Mouse (Mus musculus) midbrain, postnatal 0 days (tissue): ENCODE measurements around the gene Sox14. TPM values are rescaled to one million over a fixed set of nuclear protein-coding genes. Genes with fewer than 3 reads are reported as not detected.

Experiments
- ATAC-seq: fragments of 200-750 bp; cut with Nextera tagmentation; 2 replicates; pipeline ENCODE4 v1.8.0; 2017; ENCODE audit warnings: moderate number of reproducible peaks, mild to moderate bottlenecking, moderate TSS enrichment, moderate library complexity; ENCODE audit not compliant: low FRiP score
- DNase-seq: peaks from one replicate; pipeline ENCODE4 v3.0.0-alpha.2; 2015; ENCODE audit warnings: low spot score
- H3K27ac ChIP-seq: fragments of 300-500 bp; sonication (generic); 2 replicates; pipeline ENCODE4 v1.5.1; 2014; ENCODE audit warnings: low read depth, mild to moderate bottlenecking, low read length, mixed read lengths
- H3K27me3 ChIP-seq: fragments of 300-500 bp; sonication (generic); 2 replicates; pipeline ENCODE4 v1.6.1; 2014; ENCODE audit warnings: low read length, control low read depth, mixed read lengths; ENCODE audit not compliant: insufficient read depth
- H3K36me3 ChIP-seq: fragments of 300-500 bp; sonication (generic); 2 replicates; pipeline ENCODE4 v1.6.1; 2014; ENCODE audit warnings: low read length, control low read depth, mixed read lengths; ENCODE audit not compliant: insufficient read depth
- H3K4me1 ChIP-seq: fragments of 300-500 bp; sonication (generic); 2 replicates; pipeline ENCODE4 v1.6.1; 2014; ENCODE audit warnings: mild to moderate bottlenecking, control low read depth, antibody characterized with exemption, low read length, mixed read lengths; ENCODE audit not compliant: insufficient read depth
- H3K4me2 ChIP-seq: fragments of 300-500 bp; sonication (generic); 2 replicates; pipeline ENCODE4 v1.6.1; 2014; ENCODE audit warnings: low read depth, mild to moderate bottlenecking, low read length, mixed read lengths; ENCODE audit not compliant: poor library complexity, severe bottlenecking
- H3K4me3 ChIP-seq: fragments of 300-500 bp; sonication (generic); 2 replicates; pipeline ENCODE4 v1.5.1; 2014; ENCODE audit warnings: low read depth, mild to moderate bottlenecking, low read length, moderate library complexity
- H3K9ac ChIP-seq: fragments of 300-500 bp; sonication (generic); replicated peaks from 2 replicates; pipeline ENCODE4 v1.6.1; 2014; ENCODE audit warnings: mild to moderate bottlenecking, low read length, moderate library complexity, mixed read lengths; ENCODE audit not compliant: poor library complexity, severe bottlenecking
- H3K9me3 ChIP-seq: fragments of 300-500 bp; sonication (generic); 2 replicates; pipeline ENCODE4 v1.6.1; 2016; ENCODE audit warnings: low read length, control low read depth
- CTCF ChIP-seq: IDR thresholded peaks from 2 replicates; pipeline ENCODE4 v1.5.1; 2016; ENCODE audit warnings: antibody characterized with exemption, mild to moderate bottlenecking
- WGBS: fragments of 180-500 bp; shearing (Covaris S2); extraction: QIAGEN DNeasy Blood & Tissue Kit; methylation state at CpG from one replicate; pipeline ENCODE4 v1.1.7; 2014; 5-methylcytosine and 5-hydroxymethylcytosine counted together
- polyA plus RNA-seq: library from polyadenylated mRNA; unstranded; fragments of >200 nt; fragmentation: Nextera tagmentation; extraction: Ambion mirVana; gene quantifications from 2 replicates; pipeline ENCODE4 v1.2.1, GENCODE M21; 2015
- total RNA-seq: library from RNA; depleted of rRNA; stranded (reverse); fragments of >200 nt; gene quantifications from 2 replicates; pipeline ENCODE4 v1.2.3, GENCODE M21; 2014

Gene Sox14
- total and polyA plus RNA-seq, 2 experiments from 2014 or later, result 23.3 to 45.7 TPM

- 84% methylated on average over 9 of the region's 9 CpGs for WGBS
- Histone ChIP-seq H3K9ac (no peak overlapping the region), H3K4me2 (no peak overlapping the region), H3K36me3 (no peaks in the 10 kb centered on the region), H3K4me1 (no peaks in the 10 kb centered on the region), H3K27me3 (peaks cover 23% of the 10 kb centered on the region; the same call in 1 of the 2 replicates), H3K9me3 (no peaks in the 10 kb centered on the region), H3K27ac (no peak overlapping the region), H3K4me3 (no peak overlapping the region)
- no peak for ATAC-seq
- no peak for DNase-seq
- TF ChIP-seq CTCF, result no peak
These were observed 13.0 kb downstream of the Sox14 start for GRCm38 (mm10) chr9:99862936-99863335.

- no peaks in the 10 kb centered on the region for H3K9me3 ChIP-seq
- no peak overlapping the region for H3K9ac ChIP-seq
- WGBS, result 89% methylated on average over 2 of the region's 2 CpGs
- no peak overlapping the region for H3K4me3 ChIP-seq
- 0 out of 2 replicates have a peak, but pooled peaks cover 3% of the 10 kb centered on the region for H3K27me3 ChIP-seq
- no peaks in the 10 kb centered on the region for H3K4me1 ChIP-seq
- H3K36me3 ChIP-seq, result no peaks in the 10 kb centered on the region
- H3K4me2 ChIP-seq, result no peak overlapping the region
- H3K27ac ChIP-seq, result no peak overlapping the region
- DNase-seq, result no peak
- no peak for ATAC-seq
- no peak for TF ChIP-seq CTCF
These were observed 21.5 kb downstream of the Sox14 start for GRCm38 (mm10) chr9:99854486-99854885.

- H3K9me3 ChIP-seq, result no peaks in the 10 kb centered on the region
- DNase-seq (no peak), ATAC-seq (no peak)
- no peak overlapping the region for H3K27ac ChIP-seq
- no peaks in the 10 kb centered on the region for H3K27me3 ChIP-seq
- H3K9ac ChIP-seq, result no peak overlapping the region
- H3K36me3 ChIP-seq, result no peaks in the 10 kb centered on the region
- 39% methylated on average over 11 of the region's 11 CpGs for WGBS
- no peak overlapping the region for H3K4me2 ChIP-seq
- no peak for TF ChIP-seq CTCF
- no peak overlapping the region for H3K4me3 ChIP-seq
- no peaks in the 10 kb centered on the region for H3K4me1 ChIP-seq
These were observed 22.6 kb downstream of the Sox14 start for GRCm38 (mm10) chr9:99853356-99853755.

- 56% methylated on average over 7 of the region's 7 CpGs for WGBS
- DNase-seq, result peak; percentile 19
- no peak for TF ChIP-seq CTCF
These were observed 25.6 kb downstream of the Sox14 start for GRCm38 (mm10) chr9:99850354-99850753.

GRCm38 (mm10) chr9:99848327-99848726, 27.6 kb downstream of the Sox14 start:
- Histone ChIP-seq H3K4me2 (no peak overlapping the region), H3K27me3 (no peaks in the 10 kb centered on the region), H3K9me3 (no peaks in the 10 kb centered on the region), H3K4me1 (no peaks in the 10 kb centered on the region), H3K4me3 (no peak overlapping the region), H3K27ac (no peak overlapping the region), H3K9ac (no peak overlapping the region), H3K36me3 (no peaks in the 10 kb centered on the region)
- 29% methylated on average over 8 of the region's 8 CpGs for WGBS
- no peak for TF ChIP-seq CTCF
- no peak for DNase-seq
- no peak for ATAC-seq

More at GRCm38 (mm10) chr9:99850354-99850753, 25.6 kb downstream of the Sox14 start:
- no peak for ATAC-seq
- Histone ChIP-seq H3K4me2 (no peak overlapping the region), H3K4me1 (no peaks in the 10 kb centered on the region), H3K36me3 (no peaks in the 10 kb centered on the region), H3K27ac (no peak overlapping the region), H3K9ac (no peak overlapping the region), H3K9me3 (no peaks in the 10 kb centered on the region), H3K27me3 (no peaks in the 10 kb centered on the region), H3K4me3 (no peak overlapping the region)

- DNase-seq (peak; percentile 86), ATAC-seq (no peak)
- WGBS, result 4% methylated on average over 4 of the region's 4 CpGs
- no peaks in the 10 kb centered on the region for H3K9me3 ChIP-seq
- no peak overlapping the region for H3K4me2 ChIP-seq
- H3K9ac ChIP-seq, result no peak overlapping the region
- H3K27me3 ChIP-seq, result no peaks in the 10 kb centered on the region
- TF ChIP-seq CTCF, result peak; percentile 98
- H3K36me3 ChIP-seq, result no peaks in the 10 kb centered on the region
- no peak overlapping the region for H3K27ac ChIP-seq
- H3K4me1 ChIP-seq, result no peaks in the 10 kb centered on the region
- H3K4me3 ChIP-seq, result no peak overlapping the region
These were observed 29.1 kb downstream of the Sox14 start for GRCm38 (mm10) chr9:99846820-99847219.
